Mouse (Mus musculus): ENCODE results near the gene Mrgpre.

GRCm38 (mm10) chr7:143769461-143769860, 14.8 kb downstream of the Mrgpre start:
- no peak for TF ChIP-seq CTCF (IDR thresholded peaks at IDR 0.05; ENCODE audit: control insufficient read depth, insufficient read depth, low read length)
- TF ChIP-seq POLR2A (IDR thresholded peaks at IDR 0.05; ENCODE audit: borderline replicate concordance, control insufficient read depth, low read depth, low read length): no peak
